Mouse (Mus musculus): ENCODE results near the gene Rab40c. TPM values are rescaled to one million over a fixed set of nuclear protein-coding genes. Genes with fewer than 3 reads are reported as not detected.

The Rab40c gene
- polyA plus RNA-seq, 1 experiment = 34.8 TPM

GRCm38 (mm10) chr17:25864311-25864710 is 55.2 kb downstream of the Rab40c start:
- Histone ChIP-seq H3K36me3 (ENCODE audit: control insufficient read depth, insufficient read depth, low read length) (no peaks in the 10 kb centered on the region), H3K27ac (ENCODE audit: insufficient read depth, low read depth, low read length) (peak overlapping the region; percentile 14; the same call in 1 of the 2 replicates), H3K4me3 (ENCODE audit: insufficient read depth, low read depth, low read length) (no peak overlapping the region), H3K27me3 (replicated peaks; ENCODE audit: control insufficient read depth, insufficient read depth, low read length) (no peaks in the 10 kb centered on the region), H3K4me1 (ENCODE audit: control insufficient read depth, insufficient read depth, low read length) (peaks cover 15% of the 10 kb centered on the region; the same call in 1 of the 2 replicates)
- DNase-seq = peak; percentile 68
- TF ChIP-seq CTCF (conservative IDR thresholded peaks at IDR 0.05; ENCODE audit: insufficient read depth, insufficient read length, low read depth, low read length) (no peak), POLR2A (IDR thresholded peaks at IDR 0.05; ENCODE audit: low read depth, low read length) (no peak)
- 56% methylated on average over 14 of the region's 14 CpGs for WGBS

GRCm38 (mm10) chr17:25863681-25864080 is 55.8 kb downstream of the Rab40c start:
- WGBS = 60% methylated on average over 6 of the region's 6 CpGs
- DNase-seq = peak; percentile 79
- H3K27me3 ChIP-seq (replicated peaks; ENCODE audit: control insufficient read depth, insufficient read depth, low read length) = no peaks in the 10 kb centered on the region
- H3K4me3 ChIP-seq (ENCODE audit: insufficient read depth, low read depth, low read length) = no peak overlapping the region
- no peaks in the 10 kb centered on the region for H3K36me3 ChIP-seq (ENCODE audit: control insufficient read depth, insufficient read depth, low read length)
- TF ChIP-seq POLR2A (IDR thresholded peaks at IDR 0.05; ENCODE audit: low read depth, low read length) = no peak
- peak; percentile 38 for TF ChIP-seq CTCF (conservative IDR thresholded peaks at IDR 0.05; ENCODE audit: insufficient read depth, insufficient read length, low read depth, low read length)
- H3K4me1 ChIP-seq (ENCODE audit: control insufficient read depth, insufficient read depth, low read length) = peaks cover 11% of the 10 kb centered on the region; the same call in 1 of the 2 replicates
- H3K27ac ChIP-seq (ENCODE audit: insufficient read depth, low read depth, low read length) = peak overlapping the region; percentile 20; the same call in 1 of the 2 replicates

- peaks cover 11% of the 10 kb centered on the region; the same call in 1 of the 2 replicates for H3K4me1 ChIP-seq (ENCODE audit: control insufficient read depth, insufficient read depth, low read length)
- peak overlapping the region; percentile 58 for H3K27ac ChIP-seq (ENCODE audit: insufficient read depth, low read depth, low read length)
- WGBS = 7% methylated on average over 6 of the region's 6 CpGs
- H3K4me3 ChIP-seq (ENCODE audit: insufficient read depth, low read depth, low read length) = peak overlapping the region; percentile 62
- TF ChIP-seq CTCF (conservative IDR thresholded peaks at IDR 0.05; ENCODE audit: insufficient read depth, insufficient read length, low read depth, low read length) = no peak
- no peak for TF ChIP-seq POLR2A (IDR thresholded peaks at IDR 0.05; ENCODE audit: low read depth, low read length)
- DNase-seq = peak; percentile 68
- no peaks in the 10 kb centered on the region for H3K27me3 ChIP-seq (replicated peaks; ENCODE audit: control insufficient read depth, insufficient read depth, low read length)
- H3K36me3 ChIP-seq (ENCODE audit: control insufficient read depth, insufficient read depth, low read length) = no peaks in the 10 kb centered on the region
Observed at GRCm38 (mm10) chr17:25861704-25862612, 57.6 kb downstream of the Rab40c start.

- TF ChIP-seq CTCF (conservative IDR thresholded peaks at IDR 0.05; ENCODE audit: insufficient read depth, insufficient read length, low read depth, low read length) = peak; percentile 28; the same call in 1 of the 2 replicates
- TF ChIP-seq POLR2A (IDR thresholded peaks at IDR 0.05; ENCODE audit: low read depth, low read length) = no peak
- H3K27ac ChIP-seq (ENCODE audit: insufficient read depth, low read depth, low read length) = peak within 1 kb of the TSS; percentile 58
- H3K27me3 ChIP-seq (replicated peaks; ENCODE audit: control insufficient read depth, insufficient read depth, low read length) = no peaks in the 10 kb centered on the region
- H3K4me3 ChIP-seq (ENCODE audit: insufficient read depth, low read depth, low read length) = peak within 1 kb of the TSS; percentile 62
- WGBS = 3% methylated on average over 65 of the region's 65 CpGs
- H3K4me1 ChIP-seq (ENCODE audit: control insufficient read depth, insufficient read depth, low read length) = peaks cover 11% of the 10 kb centered on the region; the same call in 1 of the 2 replicates
- H3K36me3 ChIP-seq (ENCODE audit: control insufficient read depth, insufficient read depth, low read length) = no peaks in the 10 kb centered on the region
- DNase-seq = peak; percentile 94
Observed at GRCm38 (mm10) chr17:25860832-25861703, 58.5 kb downstream of the Rab40c start, which contains the start of gene Wdr90. TSS of gene Wdr90 (minus strand) at chr17:25861501.

- Histone ChIP-seq H3K36me3 (ENCODE audit: control insufficient read depth, insufficient read depth, low read length) (no peaks in the 10 kb centered on the region), H3K4me3 (ENCODE audit: insufficient read depth, low read depth, low read length) (no peak overlapping the region), H3K27ac (ENCODE audit: insufficient read depth, low read depth, low read length) (no peak overlapping the region), H3K27me3 (replicated peaks; ENCODE audit: control insufficient read depth, insufficient read depth, low read length) (no peaks in the 10 kb centered on the region), H3K4me1 (ENCODE audit: control insufficient read depth, insufficient read depth, low read length) (peaks cover 11% of the 10 kb centered on the region; the same call in 1 of the 2 replicates)
- DNase-seq = no peak
- TF ChIP-seq CTCF (conservative IDR thresholded peaks at IDR 0.05; ENCODE audit: insufficient read depth, insufficient read length, low read depth, low read length) (no peak), POLR2A (IDR thresholded peaks at IDR 0.05; ENCODE audit: low read depth, low read length) (no peak)
- 90% methylated on average over 6 of the region's 6 CpGs for WGBS
Observed at GRCm38 (mm10) chr17:25860229-25860628, 59.3 kb downstream of the Rab40c start.

GRCm38 (mm10) chr17:25844396-25844901 is 75.1 kb downstream of the Rab40c start, which contains the start of gene Rhot2:
TSS of gene Rhot2 (minus strand) at chr17:25844851.
- peak within 1 kb of the TSS; percentile 78 for H3K4me3 ChIP-seq (ENCODE audit: insufficient read depth, low read depth, low read length)
- H3K36me3 ChIP-seq (ENCODE audit: control insufficient read depth, insufficient read depth, low read length) = no peaks in the 10 kb centered on the region; the same call in 1 of the 2 replicates
- under 1% methylated on average over 21 of the region's 21 CpGs for WGBS
- peak; percentile 64 for TF ChIP-seq POLR2A (IDR thresholded peaks at IDR 0.05; ENCODE audit: low read depth, low read length)
- TF ChIP-seq CTCF (conservative IDR thresholded peaks at IDR 0.05; ENCODE audit: insufficient read depth, insufficient read length, low read depth, low read length) = peak; percentile 49
- DNase-seq = peak; percentile 98
- no peaks in the 10 kb centered on the region for H3K27me3 ChIP-seq (replicated peaks; ENCODE audit: control insufficient read depth, insufficient read depth, low read length)
- H3K27ac ChIP-seq (ENCODE audit: insufficient read depth, low read depth, low read length) = peak within 1 kb of the TSS; percentile 77
- H3K4me1 ChIP-seq (ENCODE audit: control insufficient read depth, insufficient read depth, low read length) = peaks cover 11% of the 10 kb centered on the region
